Mouse (Mus musculus) layer of hippocampus, adult 9-11 months (tissue): ENCODE measurements around the gene Prpf19.

ENCODE experiments used
- DNase-seq: peaks from one replicate; pipeline ENCODE4 v3.0.0; 2022

Prpf19 gene

DNA sequence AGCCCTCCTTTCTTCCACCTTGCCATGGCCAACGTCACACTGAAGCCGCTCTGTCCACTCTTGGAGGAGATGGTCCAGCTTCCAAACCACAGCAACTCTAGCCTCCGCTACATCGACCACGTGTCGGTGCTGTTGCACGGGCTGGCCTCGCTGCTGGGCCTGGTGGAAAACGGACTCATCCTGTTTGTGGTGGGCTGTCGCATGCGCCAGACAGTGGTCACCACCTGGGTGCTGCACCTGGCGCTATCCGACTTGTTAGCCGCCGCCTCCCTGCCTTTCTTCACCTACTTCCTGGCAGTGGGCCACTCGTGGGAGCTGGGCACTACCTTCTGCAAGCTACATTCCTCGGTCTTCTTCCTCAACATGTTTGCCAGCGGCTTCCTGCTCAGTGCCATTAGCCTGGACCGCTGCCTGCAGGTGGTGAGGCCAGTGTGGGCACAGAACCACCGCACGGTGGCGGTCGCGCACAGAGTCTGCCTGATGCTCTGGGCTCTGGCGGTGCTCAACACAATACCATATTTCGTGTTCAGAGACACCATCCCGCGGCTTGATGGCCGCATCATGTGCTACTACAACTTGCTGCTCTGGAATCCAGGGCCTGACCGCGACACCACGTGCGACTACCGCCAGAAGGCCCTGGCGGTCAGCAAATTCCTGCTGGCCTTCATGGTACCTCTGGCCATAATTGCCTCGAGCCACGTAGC, 45.2 kb downstream of the Prpf19 start:
- DNase-seq = peak; percentile 71

DNA sequence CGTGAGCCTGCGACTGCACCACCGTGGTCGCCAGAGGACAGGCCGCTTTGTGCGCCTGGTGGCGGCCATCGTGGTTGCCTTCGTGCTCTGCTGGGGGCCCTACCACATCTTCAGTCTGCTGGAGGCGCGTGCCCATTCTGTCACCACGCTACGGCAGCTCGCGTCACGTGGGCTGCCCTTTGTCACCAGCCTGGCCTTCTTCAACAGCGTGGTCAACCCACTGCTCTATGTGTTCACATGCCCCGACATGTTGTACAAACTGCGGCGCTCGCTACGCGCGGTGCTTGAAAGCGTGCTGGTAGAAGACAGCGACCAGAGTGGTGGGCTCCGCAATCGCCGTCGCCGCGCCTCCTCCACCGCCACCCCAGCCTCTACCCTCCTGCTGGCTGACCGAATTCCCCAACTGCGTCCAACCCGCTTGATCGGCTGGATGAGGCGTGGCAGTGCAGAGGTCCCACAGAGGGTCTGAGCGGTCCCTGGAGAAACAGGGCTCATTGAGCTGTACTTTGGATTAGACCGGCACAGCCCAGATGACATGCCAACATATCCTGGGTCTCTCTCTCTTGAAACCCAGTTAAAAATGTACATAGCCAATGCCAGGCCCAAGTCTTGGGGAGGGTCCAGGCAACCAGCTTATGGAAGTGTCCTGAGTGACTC, 45.9 kb downstream of the Prpf19 start:
- no peak for DNase-seq

DNA sequence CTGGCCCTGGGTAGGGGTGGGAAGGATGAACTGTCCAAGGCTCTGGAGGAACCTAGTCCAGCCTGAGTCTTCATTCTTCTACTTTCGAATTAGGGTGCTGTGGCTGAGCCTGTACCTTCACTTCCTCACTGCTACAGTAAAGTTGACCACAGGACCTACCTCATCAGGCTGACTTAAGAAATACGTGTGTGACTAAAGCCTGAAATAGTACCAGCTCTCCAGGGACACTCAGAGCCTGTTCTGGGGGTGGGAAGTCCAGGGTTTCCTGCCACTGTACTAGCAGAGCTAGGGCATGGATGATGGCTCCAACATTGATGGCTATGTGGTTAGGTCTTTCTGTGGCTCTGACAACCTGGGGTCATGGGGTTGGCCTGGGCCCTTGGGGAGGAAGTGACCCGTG, 48.9 kb downstream of the Prpf19 start:
- no peak for DNase-seq

DNA sequence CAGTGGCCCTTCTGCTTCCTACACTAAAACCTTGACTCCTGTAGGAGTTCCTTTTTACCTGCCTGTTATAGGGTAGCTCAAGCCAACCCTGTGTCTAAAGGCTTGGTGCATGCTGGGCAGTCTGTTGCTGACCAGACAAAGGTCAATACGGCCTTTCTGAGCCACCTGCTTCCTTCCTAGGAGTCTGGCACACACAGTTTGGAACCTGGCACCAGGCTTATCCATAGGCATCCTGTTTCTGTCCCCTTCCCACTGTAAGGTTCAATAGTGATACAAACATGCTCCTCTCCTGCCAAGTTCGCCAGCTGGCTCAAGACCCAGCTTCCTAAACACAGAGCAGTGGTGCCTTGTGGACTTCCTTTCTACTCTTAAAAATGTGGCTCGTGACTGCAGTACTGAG, 51.5 kb downstream of the Prpf19 start:
- no peak for DNase-seq

DNA sequence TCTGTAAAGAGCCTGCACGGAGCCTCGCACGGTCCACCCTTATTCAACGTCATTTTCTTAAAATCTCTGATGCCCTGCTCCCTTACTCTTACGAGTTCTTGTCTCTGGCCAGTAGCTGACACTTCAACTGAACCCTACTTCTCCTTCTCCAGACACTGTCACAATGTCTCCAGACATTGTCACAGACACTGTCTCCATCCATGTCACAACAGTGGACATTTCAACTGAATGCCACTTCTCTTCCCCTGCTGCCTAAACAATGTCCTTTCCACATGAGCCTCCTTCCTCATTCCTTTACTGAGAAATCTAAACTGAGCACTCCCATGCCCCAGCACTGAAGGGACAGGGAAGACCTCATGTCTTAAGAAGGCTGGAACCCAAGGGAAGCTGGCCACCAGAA, 52.2 kb downstream of the Prpf19 start:
- no peak for DNase-seq

DNA sequence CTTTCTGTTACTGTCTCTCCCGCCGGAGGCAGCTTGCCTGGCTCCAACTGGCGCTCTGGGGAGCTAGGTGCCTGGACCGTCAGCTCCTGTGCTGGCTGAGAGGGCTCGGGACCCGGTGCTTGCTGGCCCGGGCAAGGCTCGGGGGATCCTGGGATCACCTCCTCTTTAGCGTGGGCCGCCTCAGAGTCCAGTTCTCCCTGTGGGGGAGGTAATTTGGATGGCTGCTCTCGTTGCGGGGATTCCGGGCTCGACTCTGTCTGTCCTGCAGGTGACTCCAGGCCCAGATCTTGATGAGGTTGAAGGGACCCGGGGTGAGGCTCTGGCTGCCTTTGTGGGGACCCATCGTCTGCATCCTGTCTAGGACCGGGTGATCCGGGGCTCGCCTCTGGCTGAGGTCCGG, 53.4 kb downstream of the Prpf19 start:
- DNase-seq = no peak

DNA sequence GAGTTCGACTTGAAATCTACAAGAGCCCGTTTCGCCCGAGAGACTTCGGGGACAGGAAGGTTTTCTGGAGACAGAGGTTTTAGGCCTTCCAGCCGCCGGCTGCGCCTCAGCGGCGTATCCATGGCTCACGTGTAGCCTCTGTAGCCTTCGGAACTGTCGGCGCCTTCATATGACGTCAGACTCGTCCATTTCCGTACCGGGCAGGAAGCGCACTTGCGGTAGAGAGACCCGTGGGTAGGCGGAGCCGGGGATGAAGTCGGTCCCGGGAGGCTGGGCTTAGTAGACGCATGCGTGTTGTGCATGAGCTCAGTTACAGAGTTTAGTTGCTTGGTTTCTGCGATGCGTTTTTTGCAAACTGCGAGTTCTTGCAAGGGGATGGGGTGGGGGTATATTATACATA, 54.1 kb downstream of the Prpf19 start, which contains the start of gene Ccdc86:
Ccdc86 (minus strand) TSS at position 155 of the 400 bp plus-strand sequence.
- peak; percentile 96 for DNase-seq

DNA sequence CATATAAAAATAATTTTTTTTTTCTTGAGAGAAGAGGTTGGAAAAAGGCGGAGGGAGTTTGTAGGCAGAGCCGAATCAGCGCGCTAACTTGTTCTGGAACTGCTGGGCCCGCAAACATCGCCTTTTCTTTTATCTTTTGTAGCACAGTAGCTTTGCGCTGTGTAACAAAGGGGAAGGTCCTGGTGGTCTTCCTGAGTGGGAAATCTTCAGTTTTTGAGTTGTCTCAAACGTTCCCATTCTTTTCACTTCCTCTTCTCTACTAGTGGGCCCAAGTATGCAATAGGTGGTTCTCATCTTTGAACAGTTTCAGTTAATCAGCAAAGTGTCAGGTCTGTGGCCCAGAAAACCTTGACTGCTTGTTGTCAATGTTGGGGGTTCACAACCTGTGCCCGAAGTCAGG, 54.5 kb downstream of the Prpf19 start:
- no peak for DNase-seq

DNA sequence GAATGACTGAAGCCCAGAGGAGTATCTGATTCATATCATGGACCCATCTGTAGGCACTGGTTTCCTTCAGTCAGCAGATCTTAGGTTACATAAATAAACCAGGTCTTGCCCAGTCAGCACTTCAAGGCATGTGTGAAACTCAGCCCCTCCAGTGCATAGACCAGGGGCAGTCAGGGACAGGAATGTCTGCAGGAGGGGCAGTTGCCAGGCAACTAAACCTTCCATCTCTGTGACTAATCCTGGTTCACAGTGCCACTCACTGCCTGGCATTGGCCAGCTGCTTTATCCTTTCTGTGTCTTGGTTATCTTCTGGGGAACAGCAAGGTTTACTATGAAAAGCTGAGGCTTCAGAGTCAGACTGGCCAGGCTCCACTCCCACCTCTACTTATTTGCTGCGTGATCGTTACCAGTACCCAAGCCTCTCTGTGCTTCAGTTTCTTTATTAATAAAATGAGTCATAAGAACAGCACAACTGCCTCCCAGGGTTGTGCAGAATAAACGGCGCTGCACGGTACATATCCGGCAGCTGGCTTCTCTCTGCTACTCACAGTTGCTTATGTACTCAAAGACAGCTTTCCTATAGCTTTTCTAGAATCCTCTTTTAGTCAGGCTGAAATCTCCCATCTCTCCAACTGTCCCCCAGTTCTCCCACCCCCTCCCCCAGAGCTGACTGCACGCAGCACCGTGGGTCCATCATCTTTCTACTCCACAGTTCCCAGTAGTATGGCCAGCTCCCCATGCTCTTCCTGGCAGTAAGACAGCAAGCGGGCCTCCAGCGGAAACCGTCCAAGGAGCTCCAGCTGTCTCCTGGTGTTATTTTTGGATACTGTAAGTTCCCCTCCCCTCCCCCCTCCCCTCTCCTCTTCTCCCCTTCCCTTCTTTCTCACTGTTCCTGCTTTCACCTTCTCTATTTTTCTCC, 57.2 kb downstream of the Prpf19 start:
- peak; percentile 39 for DNase-seq
